Mouse (Mus musculus): ENCODE data around the gene Fam170b.

Fam170b gene

DNA sequence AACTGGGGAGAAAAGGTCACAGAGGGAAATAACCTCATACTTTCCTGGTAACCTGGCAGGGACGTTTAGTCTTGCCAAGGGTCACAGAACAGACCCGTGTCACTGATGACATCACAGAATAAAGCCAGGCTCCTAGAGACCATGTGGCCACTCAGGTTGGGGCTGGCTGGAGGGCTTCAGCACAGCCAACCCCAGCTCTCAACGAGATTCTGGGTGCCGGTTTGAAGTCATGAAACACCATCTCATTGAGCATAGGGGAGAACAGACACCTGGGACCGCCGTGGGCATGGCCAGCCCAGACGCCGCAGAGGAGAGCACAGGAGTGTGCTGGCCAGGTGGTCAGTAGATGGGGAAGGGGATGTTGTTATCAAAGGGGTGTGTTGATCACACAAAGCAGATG is at the start of gene Fam170b:
TSS of gene Fam170b (plus strand) at position 116 of the 400 bp plus-strand sequence.
- DNase-seq (ENCODE audit: inconsistent age in 2 of 2, low spot score in 1 of 2), result no peak

DNA sequence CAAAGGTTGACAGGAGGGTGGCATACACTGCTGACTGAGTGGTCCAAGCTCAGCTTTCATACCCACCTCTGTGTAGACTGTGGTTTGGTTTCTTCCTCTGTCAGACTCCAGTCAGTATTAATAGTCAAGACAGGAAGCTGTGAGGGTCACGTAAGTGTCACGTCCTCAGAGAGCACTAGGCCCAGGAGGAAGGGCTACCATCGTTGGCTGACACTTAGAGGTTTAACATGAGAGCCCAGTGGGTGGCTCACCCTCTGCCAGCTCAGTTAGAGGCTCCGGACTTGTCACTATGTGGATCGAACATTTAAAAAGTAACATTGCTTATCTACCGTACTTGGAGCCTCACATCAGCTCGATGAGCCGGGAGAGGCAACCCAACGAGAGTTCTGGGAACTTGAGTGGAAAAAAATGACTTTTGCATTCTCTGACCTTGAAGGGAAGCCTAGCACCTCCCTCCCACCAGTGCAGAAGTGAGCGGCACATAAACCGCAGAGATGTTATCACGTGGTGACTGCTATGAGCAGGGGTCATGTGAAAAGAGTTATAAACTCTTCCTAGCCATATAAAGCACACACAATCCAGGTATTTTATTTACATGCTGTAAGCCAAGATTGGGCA is 49.5 kb upstream of the Fam170b start:
- peak; percentile 24 to 67 for DNase-seq (ENCODE audit: inconsistent age in 2 of 2, low spot score in 1 of 2)

DNA sequence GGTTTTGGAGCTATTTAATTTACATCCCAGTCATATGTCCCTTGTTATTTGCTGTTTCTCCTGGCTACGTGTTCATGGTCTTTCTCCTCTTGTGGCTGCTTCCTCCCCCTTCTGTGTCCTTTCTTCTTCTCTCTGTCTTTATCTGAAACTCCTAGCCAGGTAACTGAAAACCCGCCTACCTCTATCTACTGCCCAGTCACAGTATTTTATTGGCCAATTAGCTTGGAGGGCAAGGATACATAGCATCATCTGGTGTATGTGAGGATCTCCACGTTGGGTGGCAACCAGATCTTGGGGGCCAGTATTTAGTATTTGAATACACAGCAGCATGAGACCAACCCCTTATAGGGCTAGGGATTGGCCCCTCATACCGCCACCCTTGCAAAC is 49.0 kb upstream of the Fam170b start:
- DNase-seq (ENCODE audit: inconsistent age in 2 of 2, low spot score in 1 of 2), result no peak

DNA sequence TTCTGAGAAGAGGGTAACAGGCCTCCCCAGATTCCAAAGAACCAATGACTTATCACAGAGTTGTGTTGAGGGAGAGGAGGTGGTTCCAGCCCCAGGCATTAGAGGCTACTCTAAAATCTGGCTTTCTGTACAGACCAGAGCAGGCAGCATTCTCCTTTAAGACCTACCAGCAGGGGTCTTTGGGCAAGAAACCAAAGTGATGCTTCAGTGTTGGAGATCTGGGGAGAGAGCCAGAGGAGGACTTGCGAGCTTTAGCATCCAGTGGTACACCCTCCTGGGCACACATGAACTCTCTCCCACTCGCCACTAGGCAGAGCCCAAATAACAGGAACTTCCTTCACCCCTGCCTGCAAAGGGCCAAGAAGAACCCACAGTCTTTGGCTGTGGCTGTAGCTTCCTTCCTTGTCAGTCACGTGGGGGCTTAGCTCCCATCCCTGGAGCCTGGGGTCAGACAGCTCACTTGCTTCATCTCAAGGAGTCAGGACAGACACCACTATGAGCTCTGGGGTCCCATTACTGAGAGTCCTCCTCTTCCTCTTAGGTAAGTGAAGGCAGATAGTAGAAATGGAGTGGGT is 48.1 kb upstream of the Fam170b start, which contains the start of gene Tmem273:
TSS of gene Tmem273 (plus strand) at position 408 of the 575 bp plus-strand sequence.
- peak in 1 of 2 experiments; percentile 39 for DNase-seq (ENCODE audit: inconsistent age in 2 of 2, low spot score in 1 of 2)

DNA sequence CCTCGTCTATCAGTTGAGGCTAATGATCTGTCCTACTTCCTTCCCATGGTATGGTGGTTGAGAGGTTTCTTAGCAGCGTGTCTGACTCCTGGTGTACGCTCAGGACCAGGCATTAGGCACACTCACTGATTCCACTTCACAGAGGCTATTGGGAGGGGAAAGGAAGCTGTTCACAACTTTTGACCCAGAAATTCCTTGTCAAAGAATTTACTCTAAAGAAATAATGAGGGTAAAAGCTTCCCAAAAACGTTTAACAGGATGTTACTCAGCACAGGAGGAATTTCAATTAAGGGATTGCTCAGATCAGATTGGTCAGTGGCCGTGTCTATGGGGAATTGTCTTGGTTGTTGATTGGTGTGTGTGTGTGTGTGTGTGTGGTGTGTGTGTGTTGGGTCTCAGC is 46.1 kb upstream of the Fam170b start:
- no peak for DNase-seq (ENCODE audit: inconsistent age in 2 of 2, low spot score in 1 of 2)

DNA sequence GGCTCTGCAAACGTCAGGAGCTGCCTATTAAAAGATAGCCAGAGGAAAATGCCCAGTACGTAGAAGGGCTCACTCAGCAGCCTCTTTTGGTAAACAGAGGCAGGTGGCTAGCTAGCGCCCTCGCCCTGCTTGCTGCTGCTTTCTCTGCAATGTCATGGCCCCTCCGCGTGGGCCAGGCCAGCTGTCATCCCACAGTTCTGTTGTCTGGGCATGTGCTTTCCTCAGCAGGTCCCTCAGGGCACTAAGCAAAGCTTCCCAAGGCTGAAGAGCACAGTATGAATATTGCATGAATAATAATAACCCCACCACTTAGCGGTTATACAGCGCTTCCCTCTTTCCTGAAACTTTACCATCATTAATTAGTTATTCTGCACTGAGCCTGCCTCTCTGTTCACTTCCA is 37.4 kb upstream of the Fam170b start:
- DNase-seq (ENCODE audit: inconsistent age in 2 of 2, low spot score in 1 of 2), result no peak

DNA sequence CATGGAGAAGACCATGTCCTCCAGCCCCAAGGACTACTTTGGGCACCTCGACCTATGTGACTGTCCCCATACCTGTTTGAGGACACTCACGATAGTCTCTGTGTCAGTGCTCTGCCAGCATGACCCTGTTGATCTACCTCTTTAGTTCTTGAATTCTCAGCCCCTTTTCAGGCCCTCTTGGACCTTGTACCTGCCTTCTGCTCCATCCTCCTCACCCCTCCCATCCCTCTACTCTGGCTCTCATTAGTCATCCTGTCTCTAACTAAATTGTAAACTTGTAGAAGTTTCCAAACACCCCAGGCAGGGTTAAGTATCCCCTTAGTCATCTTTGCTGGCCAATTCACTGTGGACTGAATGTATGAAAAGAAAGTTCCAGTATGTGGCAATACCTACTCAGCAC is 36.0 kb upstream of the Fam170b start:
- no peak for DNase-seq (ENCODE audit: inconsistent age in 2 of 2, low spot score in 1 of 2)

DNA sequence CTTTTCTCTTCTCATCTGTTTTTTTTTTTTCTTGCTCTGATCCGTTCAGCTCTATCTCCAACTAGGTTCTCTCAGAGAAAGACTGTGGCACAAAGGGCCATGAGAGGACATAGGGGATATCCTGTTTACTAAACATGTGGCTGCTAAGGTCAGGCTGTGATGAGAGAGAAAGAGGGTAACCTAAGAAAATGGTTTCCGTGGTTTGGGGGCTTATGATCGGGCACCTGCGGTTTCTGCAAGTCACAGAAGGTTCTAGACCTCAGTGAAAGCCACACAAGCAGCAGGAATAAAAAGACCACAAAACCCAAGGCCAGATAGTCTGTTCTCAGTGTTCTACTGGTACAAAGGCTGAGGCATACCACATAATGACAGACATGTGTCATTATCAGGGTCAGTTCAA is 35.4 kb upstream of the Fam170b start:
- DNase-seq (ENCODE audit: inconsistent age in 2 of 2, low spot score in 1 of 2), result no peak

DNA sequence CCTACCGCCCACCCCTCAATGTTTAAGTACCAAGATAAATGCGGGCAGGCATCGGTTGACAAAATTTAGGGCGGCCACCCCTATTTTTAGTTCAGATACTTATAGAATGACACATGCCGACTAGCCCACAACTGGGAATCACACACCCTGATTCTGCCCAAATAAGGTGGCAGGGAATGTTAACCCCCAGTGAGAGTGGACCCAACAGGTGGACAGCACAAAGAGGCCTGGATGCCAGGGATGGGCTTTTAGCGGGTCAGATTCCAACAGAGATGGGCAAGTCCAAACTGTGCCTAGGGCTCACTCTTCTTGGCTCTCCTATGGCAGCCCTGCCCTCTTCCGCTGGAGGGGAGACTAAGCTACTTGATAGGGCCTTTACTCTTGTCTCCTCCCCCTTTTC is 33.7 kb upstream of the Fam170b start:
- DNase-seq (ENCODE audit: inconsistent age in 2 of 2, low spot score in 1 of 2), result no peak

DNA sequence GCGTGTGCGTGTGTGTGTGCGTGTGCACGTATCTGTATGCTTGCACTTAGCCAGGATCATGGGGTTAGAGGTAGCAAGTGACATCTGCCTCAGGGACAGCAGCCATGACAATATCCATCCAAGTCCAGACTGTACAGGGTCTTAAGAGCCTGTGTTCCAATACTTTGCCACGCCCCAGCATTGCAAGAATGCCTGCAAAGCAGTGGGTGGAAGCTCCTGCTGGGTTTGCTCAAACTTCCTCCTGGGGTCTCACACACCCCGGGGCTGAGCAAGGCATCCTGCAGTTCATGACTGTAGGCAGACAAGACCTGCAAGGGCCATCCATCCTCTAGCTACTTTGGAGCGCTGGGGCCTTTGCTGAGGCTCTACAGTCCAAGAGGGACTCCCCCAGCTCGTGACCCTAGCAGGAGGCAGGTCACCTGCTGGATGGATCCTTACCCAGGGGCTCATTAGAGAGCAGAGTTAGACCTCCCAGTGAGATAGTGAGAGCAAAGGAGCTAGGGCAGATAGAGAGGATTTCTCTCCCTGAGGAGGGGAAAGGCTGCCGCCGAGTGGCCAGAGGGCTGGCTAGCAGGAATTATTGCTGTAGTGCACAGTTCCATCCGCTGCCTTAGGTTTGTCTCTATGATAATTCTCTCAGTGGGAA is 32.6 kb upstream of the Fam170b start:
- peak; percentile 33 to 73 for DNase-seq (ENCODE audit: inconsistent age in 2 of 2, low spot score in 1 of 2)

DNA sequence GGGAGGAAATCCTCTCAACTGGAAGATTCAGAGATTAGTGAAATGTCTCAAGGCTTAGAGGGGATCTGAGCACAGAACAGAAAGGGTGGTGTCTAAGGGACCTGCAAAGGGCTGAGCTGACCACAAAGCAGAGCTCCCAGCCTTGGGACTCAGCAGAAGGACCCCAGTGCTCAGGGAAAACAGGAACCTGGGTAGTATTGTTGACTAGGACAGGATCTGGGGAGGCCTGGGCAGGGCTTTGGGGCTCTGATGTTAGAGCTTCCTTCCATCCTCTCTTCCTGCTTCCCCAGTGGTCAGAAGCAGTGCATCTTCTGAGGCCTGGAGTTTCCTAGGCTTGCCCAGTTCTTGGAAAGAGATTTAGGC is 32.1 kb upstream of the Fam170b start:
- DNase-seq (ENCODE audit: inconsistent age in 2 of 2, low spot score in 1 of 2), result no peak

DNA sequence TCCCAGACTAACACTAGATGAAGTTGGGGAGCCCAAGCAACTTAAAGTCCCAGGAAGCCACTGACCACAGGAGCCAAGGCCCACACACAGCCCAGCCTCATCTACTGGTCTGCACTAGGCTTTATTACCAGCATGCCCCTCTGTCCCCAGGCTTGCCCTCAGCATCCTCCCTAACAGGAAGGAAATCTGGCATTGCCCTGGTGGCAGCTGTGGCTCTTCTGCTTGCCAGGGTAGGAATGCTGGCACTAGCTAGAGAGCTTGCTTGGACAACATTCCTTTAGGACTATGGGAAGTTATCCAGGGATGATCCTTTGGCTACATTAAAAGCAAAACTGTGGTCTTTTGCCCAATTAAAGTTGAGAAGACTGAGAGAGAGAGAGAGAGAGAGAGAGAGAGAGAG is 23.7 kb upstream of the Fam170b start:
- DNase-seq (ENCODE audit: inconsistent age in 2 of 2, low spot score in 1 of 2), result no peak

DNA sequence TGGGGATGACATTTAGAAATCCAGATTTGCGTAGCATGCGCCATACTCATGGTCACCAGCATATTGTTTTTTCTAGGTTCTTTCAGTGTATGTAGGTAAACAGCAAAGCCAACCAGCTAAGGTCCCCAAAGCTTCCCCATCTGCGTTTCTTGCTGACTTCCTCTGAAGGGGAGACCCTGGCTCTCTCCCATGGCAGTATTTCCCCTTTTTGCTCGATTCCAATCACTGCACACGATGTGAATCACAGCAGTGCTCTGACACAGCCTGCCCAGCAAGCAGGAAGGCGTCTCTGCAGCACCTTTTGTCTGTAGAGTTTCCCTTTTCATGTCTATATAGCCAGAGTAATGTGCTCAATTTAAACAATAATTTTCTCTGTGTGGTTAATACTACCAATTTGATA is 21.3 kb upstream of the Fam170b start:
- DNase-seq (ENCODE audit: inconsistent age in 2 of 2, low spot score in 1 of 2), result no peak

DNA sequence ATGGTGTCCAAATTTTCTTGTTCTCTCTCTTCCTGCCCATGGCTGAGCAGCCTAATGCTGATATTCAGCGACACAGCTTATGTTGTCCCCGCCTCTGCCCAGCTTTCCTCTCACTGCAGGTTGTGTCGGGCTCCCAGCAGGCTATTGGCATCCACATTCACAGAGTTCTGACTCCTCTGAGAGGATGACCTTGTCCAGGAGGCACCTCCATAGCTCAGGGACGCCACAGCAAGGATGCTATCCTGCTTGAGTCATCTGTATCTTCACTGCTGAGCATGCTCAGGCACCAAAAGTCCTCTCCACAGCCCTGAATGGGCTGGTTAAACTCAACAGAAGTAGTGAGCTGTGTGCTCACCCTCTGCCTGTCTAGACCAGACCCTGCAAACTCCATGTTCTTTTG is 18.8 kb upstream of the Fam170b start:
- peak; percentile 30 to 68 for DNase-seq (ENCODE audit: inconsistent age in 2 of 2, low spot score in 1 of 2)

DNA sequence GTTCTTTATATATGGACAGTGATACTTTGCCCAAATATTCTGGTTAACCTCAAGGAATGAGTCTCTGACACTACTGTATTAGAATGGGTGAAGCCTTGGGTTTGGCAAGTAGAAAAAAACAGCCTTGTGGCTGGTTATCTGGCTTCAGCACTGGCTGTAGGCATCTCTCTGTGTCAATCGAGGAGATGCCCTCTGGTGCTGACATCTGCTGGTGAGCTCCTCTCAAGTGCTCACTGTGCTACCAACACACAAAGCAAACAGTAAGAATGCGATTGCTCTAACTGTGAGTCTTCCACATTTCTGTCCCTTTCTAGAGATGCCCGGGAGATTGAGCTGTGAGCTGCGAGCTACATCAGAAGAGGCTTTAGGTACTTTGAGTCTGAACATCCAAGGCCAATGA is 17.2 kb upstream of the Fam170b start:
- peak in 1 of 2 experiments; percentile 54 for DNase-seq (ENCODE audit: inconsistent age in 2 of 2, low spot score in 1 of 2)

DNA sequence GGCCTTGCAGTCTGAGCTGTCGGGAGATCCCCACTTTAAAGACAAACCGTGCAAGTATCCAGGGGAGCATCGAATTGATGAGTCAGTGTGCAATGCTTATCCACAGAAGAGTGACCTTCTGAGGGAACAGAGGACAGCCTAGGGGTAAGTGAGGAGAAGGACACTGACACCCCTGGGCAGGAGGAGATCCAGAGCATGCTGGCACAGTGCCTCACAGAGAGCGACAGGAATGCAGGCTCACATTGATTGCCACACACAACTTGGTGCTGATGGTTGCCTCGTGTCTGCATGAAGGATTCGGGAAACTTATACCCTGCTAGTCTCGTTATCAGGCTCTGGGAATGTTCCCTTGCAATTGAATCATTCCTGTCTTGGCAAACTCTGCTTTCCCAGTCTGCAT is 16.5 kb upstream of the Fam170b start:
- DNase-seq (ENCODE audit: inconsistent age in 2 of 2, low spot score in 1 of 2), result peak; percentile 86 to 93

DNA sequence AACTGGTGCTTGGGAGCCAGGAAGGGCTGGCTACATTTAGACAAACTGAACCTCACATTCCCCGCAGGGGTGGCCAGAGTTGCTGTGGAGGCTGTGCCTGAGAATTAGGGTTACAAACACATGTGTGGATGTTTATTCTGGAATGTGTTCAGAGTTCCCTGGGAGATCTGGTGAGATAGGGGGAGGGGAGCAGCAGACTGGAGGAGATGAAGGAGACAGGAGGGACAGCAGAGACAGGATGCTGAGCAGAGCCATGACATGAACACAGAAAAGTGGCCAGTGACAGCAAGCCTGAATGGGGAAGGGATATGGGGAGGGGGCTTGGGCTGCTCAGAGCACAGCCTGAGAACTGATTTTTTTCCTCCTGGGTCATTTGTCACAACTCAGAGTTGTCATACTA is 14.5 kb upstream of the Fam170b start:
- no peak for DNase-seq (ENCODE audit: inconsistent age in 2 of 2, low spot score in 1 of 2)

DNA sequence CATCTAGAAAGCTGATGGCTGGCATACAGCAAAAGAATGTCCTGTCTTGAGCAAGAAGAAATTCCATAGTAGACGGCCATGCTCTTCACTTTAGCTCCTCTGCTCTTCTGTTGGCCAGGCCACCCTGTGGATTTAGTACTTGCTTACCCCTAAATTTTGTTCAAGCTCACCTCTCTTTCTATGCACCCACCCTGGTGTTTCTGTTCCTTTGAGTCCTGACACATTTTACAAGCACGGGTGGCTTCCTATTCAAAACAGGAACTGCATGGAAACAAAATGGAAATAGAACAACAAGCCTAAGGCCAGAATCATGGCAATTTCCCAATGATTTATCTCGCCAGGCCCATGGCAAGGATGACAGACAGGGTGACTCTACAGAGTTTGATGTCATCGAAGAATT is 10.9 kb upstream of the Fam170b start:
- DNase-seq (ENCODE audit: inconsistent age in 2 of 2, low spot score in 1 of 2), result peak in 1 of 2 experiments; percentile 59

DNA sequence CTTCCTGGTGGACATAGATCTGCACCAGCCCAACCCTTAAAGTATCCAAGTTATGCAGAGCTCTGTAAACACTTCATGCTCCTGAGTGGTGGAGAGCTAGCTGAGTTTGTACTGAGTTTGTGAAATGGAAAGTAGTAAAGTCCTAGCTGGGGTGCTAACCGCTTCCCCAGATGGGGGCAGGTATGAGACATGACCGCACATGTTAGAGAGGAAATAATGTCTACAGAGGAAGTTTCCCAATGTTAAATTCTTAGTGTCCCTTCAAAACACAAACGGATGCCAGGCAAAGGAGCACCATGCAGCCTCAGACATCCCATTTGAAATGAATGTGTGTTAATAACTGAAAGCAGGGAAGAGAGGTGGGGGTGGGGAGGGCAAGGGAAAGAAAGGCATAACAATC is 9.9 kb upstream of the Fam170b start:
- no peak for DNase-seq (ENCODE audit: inconsistent age in 2 of 2, low spot score in 1 of 2)

DNA sequence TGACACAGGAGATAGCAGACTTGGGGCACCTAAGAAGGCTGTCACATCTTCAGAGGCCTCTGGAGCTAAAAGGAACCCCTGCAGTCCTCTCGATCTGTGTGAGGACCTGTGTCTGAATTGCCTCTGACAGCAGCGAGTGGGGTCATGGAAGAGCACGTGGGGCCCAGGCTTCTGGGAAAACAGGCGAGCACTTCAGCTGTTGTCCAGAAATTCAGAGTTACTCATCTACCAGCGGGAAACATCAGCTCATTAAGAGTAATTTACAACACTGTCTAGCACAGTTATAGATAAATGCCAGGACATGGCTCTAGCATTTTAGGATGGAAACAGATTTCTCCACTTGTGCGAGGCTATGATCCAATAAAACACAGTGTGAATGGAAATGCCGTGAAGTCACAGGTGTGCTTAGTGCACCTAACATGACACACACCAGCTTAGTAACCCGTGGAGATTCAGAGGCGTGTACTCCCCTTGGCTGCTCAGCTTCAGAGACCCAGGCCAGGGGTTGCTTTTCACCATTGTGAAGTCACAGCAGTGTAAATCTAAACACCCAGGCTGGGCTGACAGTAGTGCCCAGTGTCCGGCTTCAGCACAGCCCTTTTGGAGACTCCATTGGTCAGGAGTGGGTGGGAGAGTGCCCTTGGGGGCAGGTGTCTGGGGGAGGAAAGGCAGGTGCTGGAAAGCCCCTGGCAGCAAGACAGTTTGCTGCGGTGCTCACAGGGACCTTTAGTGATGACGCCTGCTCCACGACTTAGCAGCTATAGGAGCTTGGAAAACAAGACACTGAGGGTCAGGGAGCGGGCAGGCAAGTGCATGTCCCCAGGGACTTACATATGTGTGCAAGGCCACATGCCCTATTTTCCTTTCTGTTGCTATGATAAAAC is 9.3 kb upstream of the Fam170b start:
- no peak for DNase-seq (ENCODE audit: inconsistent age in 2 of 2, low spot score in 1 of 2)

DNA sequence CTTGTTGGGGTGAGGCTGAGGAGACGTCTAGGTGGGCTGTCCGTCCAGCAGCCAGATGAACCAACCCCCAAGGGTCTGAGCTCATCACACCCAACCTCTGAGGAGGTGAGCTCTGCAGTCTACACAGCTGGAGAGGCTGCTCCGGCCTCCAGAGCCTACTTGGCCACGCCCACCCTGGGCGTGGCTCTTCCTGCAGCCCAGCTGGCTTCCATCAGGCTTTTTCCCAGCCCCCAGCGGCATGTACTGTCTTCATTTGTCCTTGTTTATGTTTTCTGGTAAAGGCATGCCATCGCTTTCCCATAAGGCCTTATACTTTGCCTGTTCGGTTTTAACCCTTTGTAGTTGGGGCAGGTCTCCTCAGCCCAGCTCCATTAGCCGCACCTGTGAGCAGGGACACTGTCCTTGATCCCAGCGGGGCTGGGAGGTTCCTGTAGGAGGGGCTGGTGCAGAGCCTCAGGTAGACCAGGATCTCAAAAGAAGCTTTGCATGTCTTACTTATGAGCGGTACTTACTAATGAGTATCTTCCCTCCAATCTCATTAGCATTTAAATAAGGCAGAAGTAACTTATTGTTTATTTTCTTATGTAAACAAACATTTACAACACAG is 8.2 kb upstream of the Fam170b start:
- DNase-seq (ENCODE audit: inconsistent age in 2 of 2, low spot score in 1 of 2), result peak; percentile 43 to 63
